Mouse (Mus musculus) MEL (cell line): Measurements from ENCODE around the gene Slc44a1. TPM values are rescaled to one million over a fixed set of nuclear protein-coding genes. Genes with fewer than 3 reads are reported as not detected.

Experiments
- DNase-seq: peaks from one replicate; pipeline ENCODE4 v3.0.0; 2011; ENCODE audit warnings: low read depth, low spot score
- H3K27ac ChIP-seq: 2 replicates; pipeline ENCODE4 v1.5.1; 2012; ENCODE audit warnings: low read depth, mild to moderate bottlenecking, control low read depth, low read length, moderate library complexity; ENCODE audit not compliant: control insufficient read depth
- H3K27me3 ChIP-seq, 2 experiments: fragments of 150-350 bp in 1 of 2; sonication (generic) in 1 of 2; 2 replicates each; pipeline ENCODE4 v1.6.1; 2012; ENCODE audit warnings: low read length in 2 of 2, mild to moderate bottlenecking in 2 of 2, improper control_type of control experiment in 1 of 2, moderate library complexity in 1 of 2; ENCODE audit not compliant: insufficient read depth in 2 of 2, control insufficient read depth in 1 of 2
- H3K36me3 ChIP-seq, 2 experiments: 2 replicates each; pipeline ENCODE4 v1.6.1; 2012 to 2014; ENCODE audit warnings: low read length in 2 of 2, improper control_type of control experiment in 1 of 2, inconsistent platforms in 1 of 2, mild to moderate bottlenecking in 1 of 2; ENCODE audit not compliant: insufficient read depth in 2 of 2, control insufficient read depth in 1 of 2
- H3K4me1 ChIP-seq, 2 experiments: fragments of 150-350 bp in 1 of 2; sonication (generic) in 1 of 2; 2 replicates each; pipeline ENCODE4 v1.6.1; 2012; ENCODE audit warnings: low read length in 2 of 2, improper control_type of control experiment in 1 of 2, mild to moderate bottlenecking in 1 of 2; ENCODE audit not compliant: insufficient read depth in 2 of 2, control insufficient read depth in 1 of 2
- H3K4me3 ChIP-seq, 2 experiments: fragments of 150-350 bp in 1 of 2; sonication (generic) in 1 of 2; 2 replicates each; pipeline ENCODE4 v1.5.1; 2012; ENCODE audit warnings: low read depth in 2 of 2, low read length in 2 of 2, mild to moderate bottlenecking in 2 of 2, moderate library complexity in 2 of 2, control low read depth in 1 of 2, improper control_type of control experiment in 1 of 2; ENCODE audit not compliant: control insufficient read depth in 1 of 2, insufficient read depth in 1 of 2
- H3K79me2 ChIP-seq: 2 replicates; pipeline ENCODE4 v1.6.1; 2012; ENCODE audit warnings: mild to moderate bottlenecking, low read length, moderate library complexity; ENCODE audit not compliant: control insufficient read depth, poor library complexity, insufficient read depth
- H3K9ac ChIP-seq: 2 replicates; pipeline ENCODE4 v1.6.1; 2012; ENCODE audit warnings: low read depth, mild to moderate bottlenecking, control low read depth, low read length, moderate library complexity; ENCODE audit not compliant: control insufficient read depth, poor library complexity, severe bottlenecking
- H3K9me3 ChIP-seq: fragments of 150-350 bp; sonication (generic); replicated peaks from 2 replicates; pipeline ENCODE4 v1.6.1; 2012; ENCODE audit warnings: mild to moderate bottlenecking, low read length, improper control_type of control experiment, moderate library complexity; ENCODE audit not compliant: insufficient read depth
- CHD1 ChIP-seq: IDR thresholded peaks from 2 replicates; pipeline ENCODE4 v1.6.1; 2012; ENCODE audit warnings: low read depth, mild to moderate bottlenecking, inconsistent platforms, low read length, improper control_type of control experiment
- ELF1 ChIP-seq: IDR thresholded peaks from 2 replicates; pipeline ENCODE4 v1.6.1; 2014; ENCODE audit warnings: low read depth, mild to moderate bottlenecking, inconsistent platforms, low read length, improper control_type of control experiment, moderate library complexity
- EP300 ChIP-seq, 2 experiments: IDR thresholded peaks; 2 replicates each; pipeline ENCODE4 v1.6.1; 2011; ENCODE audit warnings: improper control_type of control experiment in 2 of 2, low read length in 2 of 2, low read depth in 1 of 2, mild to moderate bottlenecking in 1 of 2
- ETS1 ChIP-seq: IDR thresholded peaks from 2 replicates; pipeline ENCODE4 v1.6.1; 2012; ENCODE audit warnings: low read depth, mild to moderate bottlenecking, inconsistent platforms, low read length, improper control_type of control experiment, moderate library complexity
- GATA1 ChIP-seq: IDR thresholded peaks from 2 replicates; pipeline ENCODE4 v1.6.1; 2011; ENCODE audit warnings: low read depth, low read length, improper control_type of control experiment
- HCFC1 ChIP-seq: IDR thresholded peaks from 2 replicates; pipeline ENCODE4 v1.6.1; 2012; ENCODE audit warnings: low read depth, mild to moderate bottlenecking, inconsistent platforms, low read length, improper control_type of control experiment, moderate library complexity
- MAFK ChIP-seq: IDR thresholded peaks from 2 replicates; pipeline ENCODE4 v1.6.1; 2011; ENCODE audit warnings: low read depth, mild to moderate bottlenecking, low read length, improper control_type of control experiment, borderline replicate concordance
- MAX ChIP-seq: IDR thresholded peaks from 2 replicates; pipeline ENCODE4 v1.6.1; 2011; ENCODE audit warnings: low read length, improper control_type of control experiment
- MAZ ChIP-seq: IDR thresholded peaks from 2 replicates; pipeline ENCODE4 v1.6.1; 2012; ENCODE audit warnings: low read depth, mild to moderate bottlenecking, inconsistent platforms, low read length, improper control_type of control experiment
- MYB ChIP-seq: IDR thresholded peaks from 2 replicates; pipeline ENCODE4 v1.6.1; 2011; ENCODE audit warnings: mild to moderate bottlenecking, low read depth, low read length, improper control_type of control experiment
- MYC ChIP-seq: IDR thresholded peaks from 2 replicates; pipeline ENCODE4 v1.6.1; 2011; ENCODE audit warnings: low read depth, mild to moderate bottlenecking, low read length, improper control_type of control experiment, moderate library complexity
- POLR2A ChIP-seq, 2 experiments: IDR thresholded peaks; 2 replicates each; pipeline ENCODE4 v1.6.1; 2011 to 2012; ENCODE audit warnings: low read length in 2 of 2, mild to moderate bottlenecking in 2 of 2, control low read depth in 1 of 2, improper control_type of control experiment in 1 of 2, low read depth in 1 of 2, moderate library complexity in 1 of 2; ENCODE audit not compliant: control insufficient read depth in 1 of 2, insufficient read depth in 1 of 2, poor library complexity in 1 of 2
- POLR2AphosphoS2 ChIP-seq: IDR thresholded peaks from 2 replicates; pipeline ENCODE4 v1.6.1; 2011; ENCODE audit warnings: low read length, improper control_type of control experiment
- POLR2AphosphoS5 ChIP-seq: IDR thresholded peaks from 2 replicates; pipeline ENCODE4 v1.6.1; 2012; ENCODE audit warnings: low read depth, borderline replicate concordance, mild to moderate bottlenecking, inconsistent platforms, low read length, moderate library complexity, mixed read lengths
- RCOR1 ChIP-seq: IDR thresholded peaks from 2 replicates; pipeline ENCODE4 v1.6.1; 2012; ENCODE audit warnings: low read depth, mild to moderate bottlenecking, inconsistent platforms, low read length, improper control_type of control experiment
- SIN3A ChIP-seq: IDR thresholded peaks from 2 replicates; pipeline ENCODE4 v1.6.1; 2012; ENCODE audit warnings: low read length, improper control_type of control experiment, inconsistent platforms
- TAL1 ChIP-seq: IDR thresholded peaks from 2 replicates; pipeline ENCODE4 v1.6.1; 2012; ENCODE audit warnings: mild to moderate bottlenecking, inconsistent platforms, low read length, moderate library complexity, mixed read lengths
- TBP ChIP-seq: IDR thresholded peaks from 2 replicates; pipeline ENCODE4 v1.8.0; 2011; ENCODE audit warnings: low read depth, low read length, improper control_type of control experiment
- UBTF ChIP-seq: IDR thresholded peaks from 2 replicates; pipeline ENCODE4 v1.6.1; 2012; ENCODE audit warnings: low read depth, mild to moderate bottlenecking, inconsistent platforms, low read length, improper control_type of control experiment, moderate library complexity, borderline replicate concordance; ENCODE audit not compliant: insufficient read depth
- ZC3H11A ChIP-seq: IDR thresholded peaks from 2 replicates; pipeline ENCODE4 v1.6.1; 2012; ENCODE audit warnings: low read depth, mild to moderate bottlenecking, inconsistent platforms, low read length, improper control_type of control experiment
- ZKSCAN1 ChIP-seq: IDR thresholded peaks from 2 replicates; pipeline ENCODE4 v1.6.1; 2012; ENCODE audit warnings: low read depth, mild to moderate bottlenecking, inconsistent platforms, low read length, improper control_type of control experiment, moderate library complexity
- polyA plus RNA-seq, 2 experiments: library from polyadenylated mRNA; stranded (reverse) in 1 of 2; unstranded in 1 of 2; fragments of >175 nt in 1 of 2; fragments of >200 nt in 1 of 2; gene quantifications; 2 replicates each; pipeline versions ENCODE4 v1.2.1 to v1.2.4; 2012; ENCODE audit warnings: low replicate concordance in 2 of 2, low read depth in 1 of 2; ENCODE audit not compliant: insufficient read length in 2 of 2, insufficient read depth in 1 of 2, missing spikeins in 1 of 2
- total RNA-seq: library from RNA; depleted of rRNA; stranded (reverse); fragments of 300-350 nt; gene quantifications from 2 replicates; pipeline ENCODE4 v1.2.3, GENCODE M21; 2012

Gene Slc44a1
- total and polyA plus RNA-seq, 3 experiments = 9.6 to 10.6 TPM; not detected in 1

DNA sequence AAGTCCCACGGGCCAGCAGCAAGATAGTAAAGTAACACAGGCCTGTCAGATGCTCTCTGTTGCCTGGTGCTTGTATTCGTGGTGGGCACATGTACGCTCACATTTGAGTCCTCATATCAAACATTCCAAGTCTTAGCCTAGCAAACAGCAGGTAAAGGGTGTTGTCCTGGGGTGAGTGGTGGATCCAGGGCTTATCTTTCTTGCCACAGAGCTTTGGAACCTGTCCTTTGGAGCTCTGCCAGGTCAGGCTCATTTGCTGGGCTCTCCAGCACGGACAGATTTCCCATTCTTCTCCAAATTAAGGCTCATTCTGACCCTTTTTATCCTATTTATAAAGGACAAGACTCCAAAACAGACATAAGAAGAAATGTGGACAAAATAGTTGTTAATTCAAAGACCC lies 149.9 kb downstream of the Slc44a1 start:
- TF ChIP-seq POLR2AphosphoS5 (no peak), TAL1 (no peak), POLR2AphosphoS2 (no peak), MYC (no peak), UBTF (no peak), GATA1 (no peak), MAFK (no peak), RCOR1 (no peak), ETS1 (no peak), MYB (no peak), TBP (no peak), HCFC1 (no peak)
- no peak overlapping the region for H3K4me3 ChIP-seq
- no peaks in the 10 kb centered on the region for H3K9me3 ChIP-seq
- H3K9ac ChIP-seq = no peak overlapping the region
- DNase-seq = no peak
- peaks cover 0 to 2% of the 10 kb centered on the region in 2 experiments; a peak in 1 of 4 replicates for H3K27me3 ChIP-seq
- no peaks in the 10 kb centered on the region for H3K36me3 ChIP-seq
- H3K4me1 ChIP-seq = no peaks in the 10 kb centered on the region; a peak in 1 of 4 replicates
- H3K27ac ChIP-seq = no peak overlapping the region
- H3K79me2 ChIP-seq = no peaks in the 10 kb centered on the region

DNA sequence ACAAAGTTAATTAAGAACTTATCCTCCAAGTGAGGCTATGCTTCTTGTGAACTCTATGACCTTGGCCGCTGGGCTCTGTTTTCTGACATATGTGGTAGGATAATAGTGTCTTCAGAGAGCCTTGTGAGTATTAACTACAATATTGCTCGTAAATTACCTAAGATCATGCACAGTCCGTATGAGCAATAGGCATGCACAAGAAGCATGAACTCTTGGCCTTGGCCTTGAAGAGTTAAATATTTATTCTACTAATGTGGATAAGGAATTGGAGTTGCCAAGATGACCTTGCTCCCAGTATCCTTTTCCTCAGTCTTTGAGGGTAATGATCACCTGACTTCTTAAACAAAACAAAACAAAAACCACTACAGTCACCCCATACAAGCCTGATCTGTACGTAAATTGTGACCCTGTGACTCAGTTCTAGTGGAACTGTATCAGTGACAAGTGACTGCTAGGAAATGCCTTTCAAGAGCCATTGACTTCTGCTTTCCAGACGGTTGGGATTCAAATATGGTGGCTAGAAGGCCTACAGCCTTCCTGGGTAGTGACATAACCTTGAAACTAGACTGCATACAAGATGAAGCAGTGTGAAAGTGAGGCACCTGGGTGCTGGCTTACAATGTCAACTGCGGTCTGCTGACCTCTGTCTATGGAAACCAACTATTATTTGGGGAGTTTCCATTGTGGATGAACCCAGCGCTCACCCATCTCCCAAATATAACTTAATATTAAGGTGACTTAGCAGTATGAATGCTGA lies 150.7 kb downstream of the Slc44a1 start:
- no peak for TF ChIP-seq MAZ
- no peak for TF ChIP-seq TAL1
- no peak for TF ChIP-seq MAFK
- TF ChIP-seq POLR2A (IDR thresholded peaks at IDR 0.05; ENCODE audit: control insufficient read depth in 1 of 2, insufficient read depth in 1 of 2, low read depth in 1 of 2, low read length in 2 of 2, poor library complexity in 1 of 2) = no peak
- TF ChIP-seq ETS1 = no peak
- no peak for TF ChIP-seq MAX
- no peak overlapping the region for H3K4me3 ChIP-seq
- H3K9me3 ChIP-seq = no peaks in the 10 kb centered on the region
- H3K27me3 ChIP-seq = peaks cover 0 to 2% of the 10 kb centered on the region in 2 experiments; a peak in 1 of 4 replicates
- H3K9ac ChIP-seq = no peak overlapping the region
- H3K36me3 ChIP-seq = no peaks in the 10 kb centered on the region
- no peaks in the 10 kb centered on the region; a peak in 1 of 4 replicates for H3K4me1 ChIP-seq
- H3K27ac ChIP-seq = no peak overlapping the region
- no peaks in the 10 kb centered on the region for H3K79me2 ChIP-seq
- no peak for DNase-seq

DNA sequence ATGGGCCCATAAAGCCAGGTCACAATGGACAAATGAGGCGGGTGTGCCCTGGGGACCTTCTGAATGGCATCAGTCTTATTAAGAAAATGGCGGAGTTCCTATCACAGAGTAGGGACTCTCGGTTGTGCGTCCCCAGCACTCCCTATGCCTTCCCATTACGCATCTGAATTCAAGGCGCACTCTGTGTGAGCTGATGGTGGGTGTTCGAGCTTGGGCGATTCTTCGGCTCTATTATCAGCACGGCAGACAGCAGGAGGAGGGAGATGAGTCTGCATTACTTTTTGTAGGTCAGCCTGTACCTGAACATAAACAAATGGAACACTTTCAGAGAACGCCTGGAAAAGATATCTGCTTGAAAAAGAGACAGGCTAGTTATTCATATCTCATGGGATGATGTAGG lies 151.3 kb downstream of the Slc44a1 start:
- no peak overlapping the region for H3K27ac ChIP-seq
- H3K27me3 ChIP-seq = peaks cover 0 to 2% of the 10 kb centered on the region in 2 experiments; a peak in 1 of 4 replicates
- H3K36me3 ChIP-seq = no peaks in the 10 kb centered on the region
- no peak for DNase-seq
- H3K9ac ChIP-seq = no peak overlapping the region
- TF ChIP-seq MYC (no peak), MAZ (no peak), CHD1 (no peak), HCFC1 (no peak), SIN3A (no peak), ZC3H11A (no peak), EP300 (IDR thresholded peaks at IDR 0.05; ENCODE audit: low read depth in 1 of 2, low read length in 2 of 2) (no peak), ELF1 (no peak), MYB (no peak), POLR2AphosphoS2 (no peak), ETS1 (no peak), ZKSCAN1 (no peak)
- no peak overlapping the region for H3K4me3 ChIP-seq
- no peaks in the 10 kb centered on the region for H3K9me3 ChIP-seq
- no peaks in the 10 kb centered on the region for H3K79me2 ChIP-seq
- H3K4me1 ChIP-seq = no peaks in the 10 kb centered on the region; a peak in 1 of 4 replicates
